Mouse (Mus musculus): ENCODE results near the gene Gm12394.
"Not testable (repeated sequence)": the region's sequence is repeated elsewhere in the genome, so short reads cannot be mapped to it uniquely, and the experiment has no call there.

Gm12394 gene

GRCm38 (mm10) chr4:42856671-42857070 lies at the start of gene Gm12394:
Gm12394 (minus strand) TSS chr4:42856771.
- DNase-seq: not testable (repeated sequence)

GRCm38 (mm10) chr4:42904966-42905365 lies 48.4 kb upstream of the Gm12394 start:
- peak; percentile 51 for DNase-seq

GRCm38 (mm10) chr4:42904523-42904922 lies 48.0 kb upstream of the Gm12394 start:
- no peak for DNase-seq

GRCm38 (mm10) chr4:42903942-42904341 lies 47.4 kb upstream of the Gm12394 start:
- DNase-seq: peak; percentile 49

- peak; percentile 54 for DNase-seq
These were observed 46.2 kb upstream of the Gm12394 start for GRCm38 (mm10) chr4:42902730-42903129.

- peak; percentile 55 for DNase-seq
These were observed 45.6 kb upstream of the Gm12394 start for GRCm38 (mm10) chr4:42902174-42902573.

GRCm38 (mm10) chr4:42900878-42901277 lies 44.3 kb upstream of the Gm12394 start:
- DNase-seq: peak; percentile 80

GRCm38 (mm10) chr4:42898914-42899313 lies 42.3 kb upstream of the Gm12394 start:
- DNase-seq: peak; percentile 6

GRCm38 (mm10) chr4:42895118-42895517 lies 38.5 kb upstream of the Gm12394 start:
- DNase-seq: peak; percentile 25

GRCm38 (mm10) chr4:42891176-42891575 lies 34.6 kb upstream of the Gm12394 start:
- DNase-seq: peak; percentile 68

GRCm38 (mm10) chr4:42888806-42889205 lies 32.2 kb upstream of the Gm12394 start:
- peak; percentile 56 for DNase-seq

GRCm38 (mm10) chr4:42886926-42887325 lies 30.4 kb upstream of the Gm12394 start:
- DNase-seq: peak; percentile 16

GRCm38 (mm10) chr4:42880677-42880948 lies 24.0 kb upstream of the Gm12394 start:
- peak; percentile 81 for DNase-seq

GRCm38 (mm10) chr4:42879829-42880676 lies 23.5 kb upstream of the Gm12394 start:
- no peak for DNase-seq

GRCm38 (mm10) chr4:42877657-42878056 lies 21.1 kb upstream of the Gm12394 start:
- no peak for DNase-seq

- DNase-seq: peak; percentile 85
These were observed 20.2 kb upstream of the Gm12394 start for GRCm38 (mm10) chr4:42876586-42877291.

- DNase-seq: peak; percentile 45
These were observed 17.6 kb upstream of the Gm12394 start, which contains the start of gene Fam205c for GRCm38 (mm10) chr4:42874134-42874533. Fam205c (minus strand) TSS chr4:42874234.

- DNase-seq: peak; percentile 74
These were observed 16.3 kb upstream of the Gm12394 start for GRCm38 (mm10) chr4:42872746-42873435.

- peak; percentile 74 for DNase-seq
These were observed 15.6 kb upstream of the Gm12394 start for GRCm38 (mm10) chr4:42872151-42872550.

GRCm38 (mm10) chr4:42870748-42871147 lies 14.2 kb upstream of the Gm12394 start:
- no peak for DNase-seq

GRCm38 (mm10) chr4:42868193-42868592 lies 11.6 kb upstream of the Gm12394 start:
- DNase-seq: peak; percentile 81

- peak; percentile 34 for DNase-seq
These were observed 10.8 kb upstream of the Gm12394 start for GRCm38 (mm10) chr4:42867390-42867789.

GRCm38 (mm10) chr4:42863487-42863886 lies 6.9 kb upstream of the Gm12394 start:
- DNase-seq: peak; percentile 56

Data from heart, adult 11 months (tissue).